In the genomic region with DNA sequence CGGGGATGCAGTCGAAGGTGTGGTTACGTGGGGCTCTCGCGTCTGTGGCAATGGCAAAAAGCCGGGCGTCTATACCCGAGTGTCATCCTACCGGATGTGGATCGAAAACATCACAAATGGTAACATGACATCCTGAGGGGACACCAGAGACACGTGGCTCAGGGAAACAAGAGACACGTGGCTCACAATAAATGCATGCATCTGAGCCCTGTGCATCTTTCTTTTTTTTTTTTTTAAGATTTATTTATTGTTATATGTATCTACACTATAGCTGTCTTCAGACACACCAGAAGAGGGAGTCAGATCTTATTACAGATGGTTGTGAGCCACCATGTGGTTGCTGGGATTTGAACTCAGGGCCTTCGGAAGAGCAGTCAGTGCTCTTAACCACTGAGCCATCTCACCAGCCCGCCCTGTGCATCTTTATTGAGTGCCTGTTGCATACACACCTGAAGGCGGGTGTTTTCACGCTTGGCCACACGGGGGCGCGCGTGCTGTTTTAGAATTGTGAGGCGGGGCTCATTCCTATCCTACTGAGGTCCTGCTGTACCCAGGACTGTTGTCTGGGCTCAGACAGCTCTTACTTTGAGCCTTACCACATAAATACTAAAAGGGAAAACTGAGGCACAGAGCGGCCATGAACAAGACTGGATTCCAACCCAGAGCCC, we compare ENCODE assay signal across 8 mouse cellular contexts. TPM values are rescaled to one million over a fixed set of nuclear protein-coding genes. Genes with fewer than 3 reads are reported as not detected.
DNase-seq lines count a peak whose midpoint lies in the region; ATAC-seq lines count a peak whose summit lies in the region.
"Not testable (repeated sequence)": the region's sequence is repeated elsewhere in the genome, so short reads cannot be mapped to it uniquely, and the experiment has no call there.

No protein-coding gene starts in this region.

- ATAC-seq in hindbrain, embryonic 15.5 days (ENCODE audit: low FRiP score, low read depth), result peak; percentile 46; the same call in 1 of the 2 replicates

- H3K27me3 ChIP-seq in hindbrain, embryonic 15.5 days, result not testable (repeated sequence)

- WGBS in hindbrain, embryonic 15.5 days, result 44% methylated on average over 22 of the region's 22 CpGs

- H3K4me3 ChIP-seq in hindbrain, embryonic 15.5 days, result not testable (repeated sequence)

- not testable (repeated sequence) for H3K9me3 ChIP-seq in hindbrain, embryonic 15.5 days

- not testable (repeated sequence) for H3K4me2 ChIP-seq in hindbrain, embryonic 15.5 days

- H3K27ac ChIP-seq in hindbrain, embryonic 15.5 days (replicated peaks), result not testable (repeated sequence)

- H3K36me3 ChIP-seq in hindbrain, embryonic 15.5 days, result peaks cover 10% of the 10 kb centered on the region; the same call in 1 of the 2 replicates

- DNase-seq in NIH3T3 (ENCODE audit: low read depth), result peak; percentile 89
- peak; percentile 82 for DNase-seq in cerebellum, adult 9-11 months
- DNase-seq in frontal cortex, postnatal 36 days (ENCODE audit: low spot score in 2 of 2), result peak; percentile 79 to 81
- DNase-seq in layer of hippocampus, postnatal 25 days (ENCODE audit: extremely low spot score in 1 of 2, low spot score in 1 of 2), result peak; percentile 58 to 88
- DNase-seq in lung, postnatal 14 days, result peak; percentile 86
- peak; percentile 86 for DNase-seq in retina, postnatal 1 day
- DNase-seq in urinary bladder, adult 2 months (ENCODE audit: low spot score), result peak; percentile 68

- not testable (repeated sequence) for H3K4me1 ChIP-seq in hindbrain, embryonic 15.5 days (replicated peaks)

- H3K9ac ChIP-seq in hindbrain, embryonic 15.5 days, result not testable (repeated sequence)

RNA-seq across cellular contexts. Expression of a gene that starts 1.9 kb away (rescaled TPM):
- polyA plus RNA-seq in hindbrain, embryonic 15.5 days (2015; fragmentation: Nextera tagmentation; extraction: Ambion mirVana), result not detected in 2 replicates
- total RNA-seq in layer of hippocampus, postnatal 25 days (2021), result not detected
- polyA plus RNA-seq in urinary bladder, adult 2 months (2012; rRNA removed), result 564 and 1,194 TPM in 2 replicates

RNA-seq across cellular contexts. Expression of a gene that starts 6.5 kb away (rescaled TPM):
- polyA plus RNA-seq in hindbrain, embryonic 15.5 days (2015; fragmentation: Nextera tagmentation; extraction: Ambion mirVana), result 0.16 TPM in 1 of 2 replicates, not detected in the other
- not detected for total RNA-seq in layer of hippocampus, postnatal 25 days (2021)
- polyA plus RNA-seq in urinary bladder, adult 2 months (2012; rRNA removed), result 0.19 TPM in 1 of 2 replicates, not detected in the other

RNA-seq across cellular contexts. Expression of a gene that starts 16.1 kb away (rescaled TPM):
- 51.2 and 54.2 TPM in 2 replicates for polyA plus RNA-seq in hindbrain, embryonic 15.5 days (2015; fragmentation: Nextera tagmentation; extraction: Ambion mirVana)
- 10 to 100 TPM; 55.5 to 56.2 TPM for total RNA-seq in layer of hippocampus, postnatal 25 days (2021)
- polyA plus RNA-seq in urinary bladder, adult 2 months (2012; rRNA removed), result 31.7 and 40.9 TPM in 2 replicates

RNA-seq across cellular contexts. Expression of a gene that starts 18.1 kb away (rescaled TPM):
- polyA plus RNA-seq in hindbrain, embryonic 15.5 days (2015; fragmentation: Nextera tagmentation; extraction: Ambion mirVana), result 3.0 TPM in 1 of 2 replicates, not detected in the other
- total RNA-seq in layer of hippocampus, postnatal 25 days (2021), result not detected
- not detected in 2 replicates for polyA plus RNA-seq in urinary bladder, adult 2 months (2012; rRNA removed)

RNA-seq across cellular contexts. Expression of a gene that starts 18.2 kb away (rescaled TPM):
- polyA plus RNA-seq in hindbrain, embryonic 15.5 days (2015; fragmentation: Nextera tagmentation; extraction: Ambion mirVana), result 383 and 417 TPM in 2 replicates
- 10 to 100 TPM; 32.4 to 34.4 TPM for total RNA-seq in layer of hippocampus, postnatal 25 days (2021)
- 1.8 TPM in 2 replicates for polyA plus RNA-seq in urinary bladder, adult 2 months (2012; rRNA removed)

Comparison
In these comparisons a context has a peak if more than half of its experiments do, and no peak if none do; other contexts are left out.
1. RNA of a gene that starts 1.9 kb away (polyA plus RNA-seq): 564 to 1,194 TPM in urinary bladder, adult 2 months; not detected in hindbrain, embryonic 15.5 days; every median in the first group is over 100 times any median in the second.
2. Peak in every context shown above with its lines, with median percentiles within 50 percentile points of each other: DNase-seq.